Mouse (Mus musculus) neural tube, embryonic 14.5 days (tissue): ENCODE measurements around the gene Plscr2. TPM values are rescaled to one million over a fixed set of nuclear protein-coding genes. Genes with fewer than 3 reads are reported as not detected.

Source experiments
- ATAC-seq: fragments of 200-750 bp; cut with Nextera tagmentation; 2 replicates; pipeline ENCODE4 v1.8.0; 2017; ENCODE audit warnings: low read depth, mild to moderate bottlenecking, moderate TSS enrichment, moderate library complexity
- H3K27ac ChIP-seq: fragments of 300-500 bp; sonication (generic); 2 replicates; pipeline ENCODE4 v1.5.1; 2014; ENCODE audit warnings: low read depth, mild to moderate bottlenecking, control low read depth, low read length, moderate library complexity, mixed read lengths
- H3K27me3 ChIP-seq: fragments of 300-500 bp; sonication (generic); 2 replicates; pipeline ENCODE4 v1.6.1; 2014; ENCODE audit warnings: low read length; ENCODE audit not compliant: control insufficient read depth, insufficient read depth
- H3K36me3 ChIP-seq: fragments of 300-500 bp; sonication (generic); 2 replicates; pipeline ENCODE4 v1.6.1; 2014; ENCODE audit warnings: low read length, mixed read lengths; ENCODE audit not compliant: control insufficient read depth, insufficient read depth
- H3K4me1 ChIP-seq: fragments of 300-500 bp; sonication (generic); 2 replicates; pipeline ENCODE4 v1.6.1; 2014; ENCODE audit warnings: low read length; ENCODE audit not compliant: control insufficient read depth, insufficient read depth
- H3K4me2 ChIP-seq: fragments of 300-500 bp; sonication (generic); 2 replicates; pipeline ENCODE4 v1.6.1; 2014; ENCODE audit warnings: mild to moderate bottlenecking, low read depth, low read length, control low read depth
- H3K4me3 ChIP-seq: fragments of 300-500 bp; sonication (generic); 2 replicates; pipeline ENCODE4 v1.5.1; 2014; ENCODE audit warnings: low read depth, low read length, control low read depth, mixed read lengths
- H3K9ac ChIP-seq: fragments of 300-500 bp; sonication (generic); replicated peaks from 2 replicates; pipeline ENCODE4 v1.6.1; 2014; ENCODE audit warnings: low read depth, mild to moderate bottlenecking, control low read depth, low read length, mixed read lengths
- H3K9me3 ChIP-seq: fragments of 300-500 bp; sonication (generic); 2 replicates; pipeline ENCODE4 v1.6.1; 2016; ENCODE audit warnings: low read length; ENCODE audit not compliant: control insufficient read depth
- WGBS: fragments of 180-500 bp; shearing (Covaris S2); extraction: QIAGEN DNeasy Blood & Tissue Kit; methylation state at CpG from one replicate; pipeline ENCODE4 v1.1.7; 2014; 5-methylcytosine and 5-hydroxymethylcytosine counted together
- polyA plus RNA-seq: library from polyadenylated mRNA; unstranded; fragments of >200 nt; fragmentation: Nextera tagmentation; extraction: Ambion mirVana; gene quantifications from 2 replicates; pipeline ENCODE4 v1.2.1, GENCODE M21; 2014

Gene Plscr2
- polyA plus RNA-seq, 1 experiment from 2014 or later, result not detected

DNA sequence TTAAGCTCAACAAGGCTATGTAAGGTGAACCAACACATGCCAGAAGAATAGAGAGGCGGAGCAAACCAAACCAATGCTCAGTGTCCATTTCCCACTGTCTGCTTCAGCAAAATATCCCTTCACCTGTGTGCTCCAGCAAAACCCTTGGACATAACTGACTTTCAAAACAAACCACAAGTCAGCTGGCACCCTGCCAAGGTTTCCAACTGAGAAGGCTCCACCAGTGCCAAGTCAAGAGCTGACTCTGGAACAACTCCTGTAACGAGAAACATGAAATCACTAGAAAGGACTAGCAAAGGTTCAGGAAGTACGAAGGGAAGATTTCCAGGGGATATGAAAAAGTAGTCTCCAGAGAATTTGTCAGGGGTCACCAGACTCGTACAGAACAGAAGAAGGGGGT lies 4.5 kb upstream of the Plscr2 start:
- Histone ChIP-seq H3K4me3 (no peak overlapping the region), H3K9ac (no peak overlapping the region), H3K4me1 (no peaks in the 10 kb centered on the region), H3K27ac (no peak overlapping the region), H3K27me3 (no peaks in the 10 kb centered on the region), H3K9me3 (no peaks in the 10 kb centered on the region), H3K36me3 (no peaks in the 10 kb centered on the region), H3K4me2 (no peak overlapping the region)
- ATAC-seq, result no peak
- 45% methylated on average over 4 of the region's 4 CpGs for WGBS

DNA sequence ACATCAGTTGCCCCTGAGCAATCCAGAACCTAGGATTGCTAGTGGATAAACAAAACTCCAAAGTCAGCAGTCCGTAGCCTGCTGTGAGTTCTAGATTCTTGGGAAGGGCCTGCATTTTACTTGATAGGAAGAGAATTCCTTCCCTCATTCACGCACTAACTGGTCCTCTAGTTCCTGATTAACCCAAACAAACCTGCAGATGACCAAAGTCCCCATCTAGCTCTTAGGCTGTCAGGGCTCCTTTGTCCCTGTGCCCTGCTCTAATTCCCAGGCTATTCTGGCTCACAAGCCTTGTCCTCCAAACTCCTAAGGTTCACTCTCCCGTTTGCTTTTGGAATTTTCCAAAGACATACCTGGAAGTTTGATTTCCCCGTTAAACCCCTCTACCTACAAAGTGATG lies 2.8 kb upstream of the Plscr2 start:
- Histone ChIP-seq H3K4me2 (no peak overlapping the region), H3K27me3 (no peaks in the 10 kb centered on the region), H3K36me3 (no peaks in the 10 kb centered on the region), H3K4me1 (no peaks in the 10 kb centered on the region), H3K27ac (no peak overlapping the region), H3K4me3 (no peak overlapping the region), H3K9ac (no peak overlapping the region), H3K9me3 (no peaks in the 10 kb centered on the region)
- ATAC-seq, result no peak
- WGBS, result 94% methylated on average over 4 of the region's 4 CpGs

DNA sequence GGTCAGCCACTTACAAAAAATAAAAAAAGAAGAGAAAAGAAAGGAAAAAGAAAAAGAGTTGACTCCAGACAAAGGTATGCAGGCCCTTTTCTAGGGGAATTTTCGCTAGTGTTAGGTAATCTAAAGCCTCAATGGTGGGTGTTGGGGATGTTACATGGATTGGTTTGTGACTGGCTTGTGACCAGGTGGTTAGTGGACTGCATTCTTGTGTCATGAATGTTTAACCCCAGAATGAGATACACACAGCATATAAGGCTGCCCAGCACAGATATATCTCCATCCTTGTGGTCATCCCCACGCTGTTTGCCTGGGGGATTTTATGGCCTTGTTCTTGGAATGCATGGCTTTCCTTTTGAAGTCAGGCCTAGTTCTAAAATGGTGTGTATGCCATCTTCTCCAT lies 2.1 kb upstream of the Plscr2 start:
- Histone ChIP-seq H3K27me3 (no peaks in the 10 kb centered on the region), H3K4me3 (no peak overlapping the region), H3K9ac (no peak overlapping the region), H3K4me2 (no peak overlapping the region), H3K9me3 (no peaks in the 10 kb centered on the region), H3K4me1 (no peaks in the 10 kb centered on the region), H3K27ac (no peak overlapping the region), H3K36me3 (no peaks in the 10 kb centered on the region)
- ATAC-seq, result no peak
- WGBS, result 84% methylated on average over 2 of the region's 2 CpGs

DNA sequence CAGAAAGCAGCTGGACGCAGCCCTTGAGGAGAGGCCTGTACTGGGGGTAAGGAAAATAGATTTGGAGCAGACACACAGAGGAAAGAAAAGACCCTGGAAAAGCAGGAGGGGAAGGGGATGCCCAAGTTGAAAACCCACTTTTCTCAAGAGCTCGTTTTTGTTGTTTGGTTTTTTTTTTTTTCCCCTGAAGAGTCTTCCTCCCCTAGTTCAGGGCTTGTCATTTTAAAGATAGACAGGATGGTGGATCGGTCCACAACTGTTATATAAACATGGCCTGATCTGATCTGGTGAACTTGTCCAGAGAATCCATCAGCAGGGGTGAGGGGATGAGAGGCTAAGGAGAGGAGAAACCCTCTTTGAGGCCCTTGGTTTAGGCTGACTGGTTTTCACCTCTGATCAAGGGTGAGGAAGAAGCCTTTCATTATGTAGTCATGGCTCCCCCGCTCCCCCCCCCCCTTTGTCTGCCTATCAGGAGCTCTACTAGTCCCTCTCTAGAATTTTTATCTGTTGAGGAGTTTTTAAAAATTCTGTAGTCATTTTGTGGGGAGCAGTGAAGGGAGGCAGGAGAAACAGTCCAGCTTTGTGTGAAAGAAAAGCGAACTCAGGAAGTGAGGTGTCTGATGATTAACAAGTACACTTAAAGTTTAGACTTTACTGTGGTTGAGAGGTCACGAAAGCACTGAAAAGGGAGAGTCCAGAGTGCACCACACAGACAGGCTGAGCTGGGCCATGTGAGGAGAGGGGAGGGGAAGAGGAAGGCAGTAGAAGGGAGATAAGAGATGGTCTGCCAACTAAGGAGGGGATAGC lies 1.2 kb upstream of the Plscr2 start:
- Histone ChIP-seq H3K27me3 (no peaks in the 10 kb centered on the region), H3K9ac (no peak overlapping the region), H3K4me1 (no peaks in the 10 kb centered on the region), H3K27ac (no peak overlapping the region), H3K4me3 (no peak overlapping the region), H3K9me3 (no peaks in the 10 kb centered on the region), H3K4me2 (no peak overlapping the region), H3K36me3 (no peaks in the 10 kb centered on the region)
- 83% methylated on average over 6 of the region's 6 CpGs for WGBS
- no peak for ATAC-seq

DNA sequence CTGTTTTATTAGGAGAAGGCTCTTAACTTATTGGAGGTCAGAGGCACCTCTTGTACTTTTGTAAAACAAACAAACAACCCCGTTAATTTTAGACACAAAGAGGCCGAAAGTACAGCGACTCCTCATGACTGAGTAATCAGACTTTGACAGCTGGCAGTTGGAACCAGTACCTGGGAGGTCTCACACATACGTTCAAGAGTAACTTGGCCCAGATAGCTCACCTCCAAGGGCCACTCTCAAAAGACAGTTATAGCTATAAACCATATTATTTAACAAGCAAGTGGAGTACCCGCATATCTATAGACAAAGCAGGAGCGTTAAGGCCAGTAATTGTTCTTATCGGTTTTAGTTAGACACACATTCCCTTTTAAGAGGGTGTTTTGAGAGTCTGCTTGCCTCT lies 958 bp downstream of the Plscr2 start:
- Histone ChIP-seq H3K9me3 (no peaks in the 10 kb centered on the region), H3K4me3 (no peak overlapping the region), H3K27me3 (no peaks in the 10 kb centered on the region), H3K27ac (no peak overlapping the region), H3K36me3 (no peaks in the 10 kb centered on the region), H3K4me1 (no peaks in the 10 kb centered on the region), H3K9ac (no peak overlapping the region), H3K4me2 (no peak overlapping the region)
- 75% methylated on average over 7 of the region's 7 CpGs for WGBS
- ATAC-seq, result no peak

DNA sequence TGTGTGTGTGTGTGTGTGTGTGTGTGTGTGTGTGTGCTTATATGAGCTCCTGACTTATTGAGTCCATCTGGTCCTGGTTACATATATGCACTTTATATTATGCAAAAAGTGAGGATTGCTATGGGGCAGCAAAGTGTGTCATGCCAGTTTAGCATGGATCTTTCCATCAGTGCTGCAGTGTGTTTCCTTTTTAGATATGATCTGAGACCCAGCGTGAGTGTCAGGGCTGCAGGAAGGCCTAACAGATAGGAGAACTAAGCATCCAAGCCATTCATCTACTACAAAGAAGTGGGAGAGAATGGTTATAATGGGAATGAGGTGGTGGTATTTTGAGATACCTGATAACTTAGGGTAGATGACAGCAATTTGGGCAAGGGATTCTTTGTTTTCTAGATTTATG lies 4.6 kb downstream of the Plscr2 start:
- Histone ChIP-seq H3K4me2 (no peak overlapping the region), H3K36me3 (no peaks in the 10 kb centered on the region), H3K27ac (no peak overlapping the region), H3K4me3 (no peak overlapping the region), H3K27me3 (no peaks in the 10 kb centered on the region), H3K4me1 (no peaks in the 10 kb centered on the region), H3K9me3 (no peaks in the 10 kb centered on the region), H3K9ac (no peak overlapping the region)
- no peak for ATAC-seq
- WGBS, result 88% methylated on average over 1 of the region's 1 CpGs

DNA sequence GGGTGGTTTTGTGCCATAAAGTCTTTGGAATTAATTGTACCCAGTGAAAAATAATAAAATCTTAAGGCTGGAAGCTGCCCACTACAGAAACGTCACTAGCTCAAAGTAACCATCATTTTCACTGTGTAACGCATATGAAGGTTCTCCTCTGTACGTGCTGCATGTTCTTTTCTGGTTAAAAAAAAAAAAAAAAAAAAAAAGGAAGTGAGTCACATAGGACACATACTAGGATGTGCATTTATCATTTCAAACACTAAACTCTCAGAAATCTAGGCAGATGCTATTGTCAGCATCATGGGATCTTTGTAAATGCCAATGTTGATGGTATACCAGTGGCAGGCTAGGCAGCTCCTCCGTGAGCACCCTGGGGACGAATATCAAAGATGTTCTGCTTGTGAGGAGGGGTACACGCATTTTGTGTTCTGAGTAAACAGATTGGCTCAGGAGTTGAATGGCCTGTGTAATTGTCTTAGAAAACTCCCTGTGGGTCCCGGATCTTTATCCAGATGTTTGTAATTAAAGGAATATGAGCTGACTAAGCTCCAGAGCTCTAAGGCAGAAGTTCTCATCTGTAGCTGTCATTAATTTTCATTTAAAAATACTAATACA lies 7.3 kb downstream of the Plscr2 start:
- Histone ChIP-seq H3K27me3 (no peaks in the 10 kb centered on the region), H3K4me1 (no peaks in the 10 kb centered on the region), H3K36me3 (no peaks in the 10 kb centered on the region), H3K27ac (no peak overlapping the region), H3K4me3 (no peak overlapping the region), H3K9ac (no peak overlapping the region), H3K9me3 (no peaks in the 10 kb centered on the region), H3K4me2 (no peak overlapping the region)
- WGBS, result 34% methylated on average over 7 of the region's 7 CpGs
- ATAC-seq, result peak; percentile 94

DNA sequence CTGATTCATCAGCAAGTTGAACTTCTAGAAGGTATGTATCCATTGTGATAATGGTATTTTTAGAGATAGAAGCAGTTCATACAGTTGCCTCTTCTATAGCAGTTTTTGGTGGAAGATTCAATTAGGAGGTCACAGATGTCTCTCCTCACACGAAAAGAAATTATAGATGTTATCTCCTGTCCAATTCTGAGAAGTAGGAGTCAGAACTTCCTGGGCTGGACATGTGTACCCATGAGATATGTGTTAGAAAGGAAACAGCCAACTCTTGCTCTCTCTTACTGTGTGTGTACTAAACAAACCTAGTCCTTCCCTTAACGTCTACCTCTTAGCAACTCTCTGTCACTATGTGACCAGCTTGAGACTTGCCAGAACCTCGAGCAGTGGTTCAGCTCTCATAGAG lies 14.3 kb downstream of the Plscr2 start:
- Histone ChIP-seq H3K4me1 (no peaks in the 10 kb centered on the region), H3K9me3 (no peaks in the 10 kb centered on the region), H3K36me3 (no peaks in the 10 kb centered on the region), H3K27me3 (no peaks in the 10 kb centered on the region), H3K4me3 (no peak overlapping the region), H3K9ac (no peak overlapping the region), H3K27ac (no peak overlapping the region), H3K4me2 (no peak overlapping the region)
- WGBS, result 88% methylated on average over 3 of the region's 3 CpGs
- ATAC-seq, result no peak

DNA sequence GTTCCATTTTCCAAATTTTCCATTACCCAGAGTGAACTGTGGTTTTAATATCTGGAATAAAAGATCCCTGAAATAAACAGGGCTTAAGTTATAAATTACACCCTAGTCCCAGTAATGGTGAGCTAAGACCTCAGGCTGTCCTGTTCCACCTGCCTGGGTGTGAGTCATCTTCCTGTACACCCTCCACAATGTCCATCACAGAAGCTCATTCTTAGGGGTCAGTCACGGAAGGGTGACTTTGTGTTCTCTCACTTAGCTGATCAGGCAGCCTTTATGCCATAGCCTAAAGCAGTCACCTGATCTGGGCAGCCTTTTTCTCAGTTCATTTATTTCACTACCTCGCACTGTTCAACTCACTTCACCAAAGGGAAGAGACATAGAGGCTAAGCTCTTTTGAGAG lies 16.8 kb downstream of the Plscr2 start:
- no peaks in the 10 kb centered on the region for H3K9me3 ChIP-seq
- no peak overlapping the region for H3K4me2 ChIP-seq
- H3K27me3 ChIP-seq, result no peaks in the 10 kb centered on the region
- no peaks in the 10 kb centered on the region for H3K36me3 ChIP-seq
- H3K4me3 ChIP-seq, result no peak overlapping the region
- 63% methylated on average over 2 of the region's 2 CpGs for WGBS
- ATAC-seq, result no peak
- no peaks in the 10 kb centered on the region for H3K4me1 ChIP-seq
- no peak overlapping the region for H3K9ac ChIP-seq
- no peak overlapping the region for H3K27ac ChIP-seq
